Mouse (Mus musculus) frontal cortex, adult 2 months (tissue): ENCODE measurements at regions not wholly inside any gene's neighbourhood (a gene's known extent, or its start where the extent isn't known, plus 50 kb on each side); places are given as distances from the start of the nearest gene placed in this dataset.
A peak's percentile ranks its signal among the peaks of the same experiment; 100 is the strongest.

Experiments used
- DNase-seq, 2 experiments: peaks; one replicate each; pipeline ENCODE4 v3.0.0; 2022; ENCODE audit warnings: low spot score in 1 of 2; ENCODE audit errors: extremely low spot score in 1 of 2

- no peak for DNase-seq
Observed at GRCm38 (mm10) chr2:106083801-106084800, 80.8 kb upstream of the Dnajc24 start.

GRCm38 (mm10) chr2:106083001-106083400 lies 79.7 kb upstream of the Dnajc24 start:
- DNase-seq = no peak

- DNase-seq = peak; percentile 25 to 87
Observed at GRCm38 (mm10) chr2:106081951-106082350, 78.6 kb upstream of the Dnajc24 start.

- no peak for DNase-seq
Observed at GRCm38 (mm10) chr2:106080626-106081025, 77.3 kb upstream of the Dnajc24 start.

GRCm38 (mm10) chr2:106078591-106078990 lies 75.2 kb upstream of the Dnajc24 start:
- no peak for DNase-seq

GRCm38 (mm10) chr2:106074441-106074840 lies 71.1 kb upstream of the Dnajc24 start:
- no peak for DNase-seq

GRCm38 (mm10) chr2:106064316-106064715 lies 61.0 kb upstream of the Dnajc24 start:
- no peak for DNase-seq
